Mouse (Mus musculus) G1E-ER4 (cell line): ENCODE measurements around the gene Cetn4. TPM values are rescaled to one million over a fixed set of nuclear protein-coding genes. Genes with fewer than 3 reads are reported as not detected.

ENCODE experiments used
- GATA1 ChIP-seq: IDR thresholded peaks from one replicate; pipeline ENCODE4 v1.8.0; 2012; ENCODE audit warnings: low read length, inconsistent platforms
- polyA plus RNA-seq: library from polyadenylated mRNA; stranded (reverse); fragments of >175 nt; gene quantifications from 2 replicates; pipeline ENCODE4 v1.2.3, GENCODE M21; 2012

Cetn4 gene
- polyA plus RNA-seq, 1 experiment: 9.1 TPM

- no peak for TF ChIP-seq GATA1
Measured at GRCm38 (mm10) chr3:37271209-37271608, 41.3 kb downstream of the Cetn4 start.

GRCm38 (mm10) chr3:37269926-37270325, 42.6 kb downstream of the Cetn4 start:
- TF ChIP-seq GATA1: no peak

GRCm38 (mm10) chr3:37268338-37268737, 44.2 kb downstream of the Cetn4 start:
- TF ChIP-seq GATA1: no peak

GRCm38 (mm10) chr3:37259331-37259999, 53.0 kb downstream of the Cetn4 start:
- no peak for TF ChIP-seq GATA1

- no peak for TF ChIP-seq GATA1
Measured at GRCm38 (mm10) chr3:37257776-37258175, 54.7 kb downstream of the Cetn4 start.

Other genes with a start within 250 kb of the Cetn4 start
- gene Adad1, start 249.2 kb downstream of the Cetn4 start, polyA plus RNA-seq: not detected in 2 replicates
- not detected in 2 replicates for gene Il2, start 186.7 kb downstream of the Cetn4 start, polyA plus RNA-seq
- gene Il21, start 80.1 kb downstream of the Cetn4 start, polyA plus RNA-seq: not detected in 2 replicates
- gene Bbs12, start 154 bp downstream of the Cetn4 start, polyA plus RNA-seq: 0.16 and 0.30 TPM in 2 replicates
- 0.10 and 0.35 TPM in 2 replicates for gene Fgf2, start 35.6 kb upstream of the Cetn4 start, polyA plus RNA-seq
- 15.7 and 20.5 TPM in 2 replicates for gene Spata5, start 107.2 kb upstream of the Cetn4 start, polyA plus RNA-seq
- 19.5 and 19.6 TPM in 2 replicates for gene Nudt6, start 107.5 kb upstream of the Cetn4 start, polyA plus RNA-seq